Mouse (Mus musculus): ENCODE measurements around the gene Cd3e.
"Not testable (repeated sequence)": the region's sequence is repeated elsewhere in the genome, so short reads cannot be mapped to it uniquely, and the experiment has no call there.

The Cd3e gene

GRCm38 (mm10) chr9:44969450-44969849, 40.0 kb downstream of the Cd3e start:
- DNase-seq: no peak

- DNase-seq: not testable (repeated sequence)
Observed at GRCm38 (mm10) chr9:44967763-44968162, 41.7 kb downstream of the Cd3e start.

GRCm38 (mm10) chr9:44966815-44967242, 42.6 kb downstream of the Cd3e start:
- DNase-seq: peak; percentile 87 to 91

GRCm38 (mm10) chr9:44965833-44966466, 43.5 kb downstream of the Cd3e start:
- DNase-seq: peak in 1 of 2 experiments; percentile 12

- peak; percentile 98 to 100 for DNase-seq
Observed at GRCm38 (mm10) chr9:44965126-44965832, 44.1 kb downstream of the Cd3e start, which contains the start of gene Ube4a. TSS of gene Ube4a (minus strand) at chr9:44965600.

GRCm38 (mm10) chr9:44954432-44954831, 55.0 kb downstream of the Cd3e start:
- no peak for DNase-seq
